In genomic region chr2:41636481-41636880, GRCm38 (mm10) we compare ENCODE assay signal across 27 mouse cellular contexts.
A peak's percentile ranks its signal among the peaks of the same experiment; 100 is the strongest.
DNase-seq lines count a peak whose midpoint lies in the region; ATAC-seq lines count a peak whose summit lies in the region.
"Had no signal": no experiment of that assay in that cellular context is flagged by ENCODE, and none has a peak within 500 bp of the region (broad histone marks: within the 10 kb centered on the region; RNA-seq: fewer than 3 reads in every experiment).

No protein-coding gene starts in this region.

- H3K27me3 ChIP-seq in midbrain, embryonic 15.5 days (replicated peaks), result no peaks in the 10 kb centered on the region
- H3K27me3 ChIP-seq: CH12.LX; embryonic facial prominence, embryonic 12.5 days; embryonic facial prominence, embryonic 15.5 days; heart, embryonic 12.5 days; heart, embryonic 15.5 days; Patski had no signal

- no peak overlapping the region for H3K9ac ChIP-seq in midbrain, embryonic 15.5 days
- H3K9ac ChIP-seq: embryonic facial prominence, embryonic 12.5 days; embryonic facial prominence, embryonic 15.5 days; forebrain, postnatal 0 days; heart, embryonic 12.5 days; heart, embryonic 15.5 days; hindbrain, embryonic 14.5 days had no signal

- peak; percentile 5 for DNase-seq in cerebellum, adult 11-12 months
- DNase-seq in cerebellum, adult 11 months, result no peak
- DNase-seq in cerebellum, adult 9-10 months, result peak; percentile 58
- peak; percentile 5 to 59 for DNase-seq in cerebellum, postnatal 14 days
- DNase-seq in frontal cortex, adult 2 months (ENCODE audit: extremely low spot score in 1 of 2, low spot score in 1 of 2), result no peak
- no peak for DNase-seq in adrenal gland, adult 2 months
- DNase-seq: adrenal gland, postnatal 14 days; B cell, adult 2 months; forebrain, postnatal 0 days; gastrocnemius, postnatal 25 days; heart, adult 18-20 months; heart, postnatal 14 days; heart, postnatal 4 days; kidney, adult 18-20 months had no signal

- no peaks in the 10 kb centered on the region for H3K36me3 ChIP-seq in midbrain, embryonic 15.5 days (replicated peaks)
- H3K36me3 ChIP-seq: embryonic facial prominence, embryonic 12.5 days; embryonic facial prominence, embryonic 15.5 days; G1E; heart, embryonic 12.5 days; heart, embryonic 15.5 days had no signal

- H3K4me2 ChIP-seq in midbrain, embryonic 15.5 days, result no peak overlapping the region
- H3K4me2 ChIP-seq: embryonic facial prominence, embryonic 12.5 days; embryonic facial prominence, embryonic 15.5 days; heart, embryonic 12.5 days; heart, embryonic 15.5 days; hindbrain, embryonic 14.5 days had no signal

- H3K27ac ChIP-seq in midbrain, embryonic 15.5 days, result no peak overlapping the region
- H3K27ac ChIP-seq: embryonic facial prominence, embryonic 12.5 days; embryonic facial prominence, embryonic 15.5 days; heart, embryonic 15.5 days; hindbrain, embryonic 14.5 days; hindbrain, postnatal 0 days had no signal

- 88% methylated on average over 3 of the region's 3 CpGs for WGBS in midbrain, embryonic 15.5 days

- no peaks in the 10 kb centered on the region for H3K4me1 ChIP-seq in midbrain, embryonic 15.5 days
- H3K4me1 ChIP-seq: embryonic facial prominence, embryonic 12.5 days; embryonic facial prominence, embryonic 15.5 days; heart, embryonic 12.5 days; heart, embryonic 15.5 days had no signal

- H3K9me3 ChIP-seq in midbrain, embryonic 15.5 days, result no peaks in the 10 kb centered on the region
- H3K9me3 ChIP-seq: embryonic facial prominence, embryonic 12.5 days; embryonic facial prominence, embryonic 15.5 days; G1E; heart, embryonic 12.5 days; heart, embryonic 15.5 days had no signal

- no peak overlapping the region for H3K4me3 ChIP-seq in midbrain, embryonic 15.5 days
- H3K4me3 ChIP-seq: embryonic facial prominence, embryonic 12.5 days; embryonic facial prominence, embryonic 15.5 days; heart, embryonic 12.5 days; heart, embryonic 15.5 days had no signal

- no peak for ATAC-seq in midbrain, embryonic 15.5 days (replicated peaks)
- ATAC-seq: forebrain, embryonic 14.5 days; forebrain, postnatal 0 days; hindbrain, postnatal 0 days; inflammation-experienced regulatory T-cells, adult 6 months; intestine, embryonic 16.5 days; Patski had no signal

Comparison
In these comparisons a context has a peak if more than half of its experiments do, and no peak if none do; other contexts are left out.
1. DNase-seq: peak in cerebellum, adult 11-12 months (single experiment), cerebellum, adult 9-10 months (single experiment) and cerebellum, postnatal 14 days (2 of 2); none in cerebellum, adult 11 months (single experiment), frontal cortex, adult 2 months (0 of 2) and adrenal gland, adult 2 months (single experiment).